Mouse (Mus musculus): ENCODE measurements around the gene Enoph1. TPM values are rescaled to one million over a fixed set of nuclear protein-coding genes. Genes with fewer than 3 reads are reported as not detected.

Gene Enoph1
- polyA plus RNA-seq, 1 experiment from 2014 or later = 41.2 TPM

GRCm38 (mm10) chr5:100041272-100041671 is 1.5 kb downstream of the Enoph1 start:
- peak overlapping the region; percentile 81; the same call in 1 of the 2 replicates for H3K4me2 ChIP-seq
- peaks cover 5% of the 10 kb centered on the region; the same call in 1 of the 2 replicates for H3K4me1 ChIP-seq
- no peaks in the 10 kb centered on the region for H3K27me3 ChIP-seq (replicated peaks)
- no peak overlapping the region for H3K4me3 ChIP-seq (replicated peaks)
- 75% methylated on average over 4 of the region's 4 CpGs for WGBS
- no peaks in the 10 kb centered on the region for H3K36me3 ChIP-seq
- no peaks in the 10 kb centered on the region for H3K9me3 ChIP-seq
- H3K27ac ChIP-seq = no peak overlapping the region
- ATAC-seq (ENCODE audit: insufficient read depth, low FRiP score, low read depth) = no peak
- no peak overlapping the region for H3K9ac ChIP-seq

- H3K9ac ChIP-seq = no peak overlapping the region
- no peak overlapping the region for H3K27ac ChIP-seq
- no peaks in the 10 kb centered on the region for H3K27me3 ChIP-seq (replicated peaks)
- H3K36me3 ChIP-seq = no peaks in the 10 kb centered on the region
- H3K4me2 ChIP-seq = no peak overlapping the region
- H3K9me3 ChIP-seq = no peaks in the 10 kb centered on the region
- peaks cover 5% of the 10 kb centered on the region; the same call in 1 of the 2 replicates for H3K4me1 ChIP-seq
- ATAC-seq (ENCODE audit: insufficient read depth, low FRiP score, low read depth) = no peak
- 91% methylated on average over 8 of the region's 8 CpGs for WGBS
- no peak overlapping the region for H3K4me3 ChIP-seq (replicated peaks)
These were observed 2.7 kb downstream of the Enoph1 start for GRCm38 (mm10) chr5:100042467-100042866.

DNA sequence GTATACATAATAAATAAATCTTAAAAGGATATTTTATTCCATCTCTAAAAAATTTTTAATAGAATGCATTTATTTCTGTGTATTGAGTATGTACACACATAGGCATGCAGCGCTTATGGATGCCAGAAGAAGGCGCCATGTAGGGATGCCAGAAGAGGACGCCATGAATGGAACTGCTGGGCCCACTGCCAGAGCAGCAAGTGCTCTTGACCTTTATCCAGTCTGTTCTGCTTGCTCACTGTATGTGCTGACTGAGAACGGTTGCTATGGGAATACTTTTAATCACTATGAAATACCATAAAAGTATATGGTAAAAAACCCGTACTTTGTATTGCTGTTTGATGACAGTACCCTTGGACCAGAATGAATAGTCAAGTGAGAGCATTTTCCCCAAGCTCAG is 3.6 kb downstream of the Enoph1 start:
- Histone ChIP-seq H3K9me3 (no peaks in the 10 kb centered on the region), H3K9ac (no peak overlapping the region), H3K27ac (no peak overlapping the region), H3K4me3 (replicated peaks) (no peak overlapping the region), H3K4me1 (peaks cover 14% of the 10 kb centered on the region; the same call in 1 of the 2 replicates), H3K27me3 (replicated peaks) (no peaks in the 10 kb centered on the region), H3K36me3 (no peaks in the 10 kb centered on the region), H3K4me2 (no peak overlapping the region)
- WGBS = 69% methylated on average over 5 of the region's 5 CpGs
- no peak for ATAC-seq (ENCODE audit: insufficient read depth, low FRiP score, low read depth)

DNA sequence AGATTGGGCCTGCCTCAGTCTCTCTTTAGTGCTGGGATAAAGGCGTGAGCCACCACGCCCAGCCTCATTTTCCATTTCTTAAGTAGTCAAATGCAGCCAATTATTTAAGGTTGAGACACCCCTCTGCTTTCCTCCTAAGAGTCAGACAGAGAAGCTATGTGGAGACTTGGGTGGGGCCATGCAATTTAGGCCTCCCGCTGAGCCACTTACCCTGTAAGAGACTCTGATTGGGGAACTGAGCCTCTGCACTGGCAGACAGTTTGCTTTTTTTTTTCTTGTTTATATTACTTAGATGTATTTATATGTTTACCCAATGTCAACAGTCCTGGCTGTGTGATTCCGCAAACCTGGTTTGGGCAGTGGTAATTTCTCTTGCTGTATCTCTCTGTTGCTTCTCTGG is 4.2 kb downstream of the Enoph1 start:
- H3K27ac ChIP-seq = no peak overlapping the region
- H3K4me2 ChIP-seq = no peak overlapping the region
- H3K4me1 ChIP-seq = peaks cover 14% of the 10 kb centered on the region; the same call in 1 of the 2 replicates
- H3K36me3 ChIP-seq = no peaks in the 10 kb centered on the region
- ATAC-seq (ENCODE audit: insufficient read depth, low FRiP score, low read depth) = no peak
- H3K27me3 ChIP-seq (replicated peaks) = no peaks in the 10 kb centered on the region
- no peak overlapping the region for H3K4me3 ChIP-seq (replicated peaks)
- WGBS = 68% methylated on average over 4 of the region's 4 CpGs
- no peak overlapping the region for H3K9ac ChIP-seq
- no peaks in the 10 kb centered on the region for H3K9me3 ChIP-seq

- Histone ChIP-seq H3K36me3 (no peaks in the 10 kb centered on the region), H3K9me3 (no peaks in the 10 kb centered on the region), H3K4me2 (no peak overlapping the region), H3K27ac (no peak overlapping the region), H3K9ac (no peak overlapping the region), H3K27me3 (replicated peaks) (no peaks in the 10 kb centered on the region), H3K4me1 (peaks cover 17% of the 10 kb centered on the region; the same call in 1 of the 2 replicates), H3K4me3 (replicated peaks) (no peak overlapping the region)
- no peak for ATAC-seq (ENCODE audit: insufficient read depth, low FRiP score, low read depth)
- 71% methylated on average over 5 of the region's 5 CpGs for WGBS
These were observed 4.8 kb downstream of the Enoph1 start for GRCm38 (mm10) chr5:100044621-100045020.

DNA sequence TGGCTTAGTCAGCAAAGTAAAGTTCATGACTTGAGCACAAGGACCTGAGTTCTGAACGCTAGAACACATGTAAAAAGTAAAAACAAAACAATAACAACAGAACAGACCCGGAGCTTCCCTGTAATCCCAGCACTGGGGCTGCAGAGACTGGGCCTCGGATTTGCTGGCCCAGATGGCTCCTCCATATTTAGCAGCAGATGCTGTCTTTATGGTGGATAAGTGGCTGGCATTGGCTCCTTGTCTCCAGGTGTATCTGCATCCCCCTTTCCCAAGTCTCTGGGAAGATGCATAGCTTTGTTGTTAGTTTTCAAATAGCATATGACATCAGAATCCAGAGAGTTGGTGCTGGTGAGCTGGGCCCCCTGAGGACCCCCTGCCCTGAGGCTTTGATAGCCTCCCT is 6.3 kb downstream of the Enoph1 start:
- H3K4me2 ChIP-seq = no peak overlapping the region
- no peak for ATAC-seq (ENCODE audit: insufficient read depth, low FRiP score, low read depth)
- no peaks in the 10 kb centered on the region for H3K36me3 ChIP-seq
- WGBS = 76% methylated on average over 3 of the region's 3 CpGs
- no peak overlapping the region for H3K9ac ChIP-seq
- H3K4me1 ChIP-seq = peaks cover 17% of the 10 kb centered on the region; the same call in 1 of the 2 replicates
- H3K9me3 ChIP-seq = no peaks in the 10 kb centered on the region
- no peaks in the 10 kb centered on the region for H3K27me3 ChIP-seq (replicated peaks)
- no peak overlapping the region for H3K27ac ChIP-seq
- no peak overlapping the region for H3K4me3 ChIP-seq (replicated peaks)

DNA sequence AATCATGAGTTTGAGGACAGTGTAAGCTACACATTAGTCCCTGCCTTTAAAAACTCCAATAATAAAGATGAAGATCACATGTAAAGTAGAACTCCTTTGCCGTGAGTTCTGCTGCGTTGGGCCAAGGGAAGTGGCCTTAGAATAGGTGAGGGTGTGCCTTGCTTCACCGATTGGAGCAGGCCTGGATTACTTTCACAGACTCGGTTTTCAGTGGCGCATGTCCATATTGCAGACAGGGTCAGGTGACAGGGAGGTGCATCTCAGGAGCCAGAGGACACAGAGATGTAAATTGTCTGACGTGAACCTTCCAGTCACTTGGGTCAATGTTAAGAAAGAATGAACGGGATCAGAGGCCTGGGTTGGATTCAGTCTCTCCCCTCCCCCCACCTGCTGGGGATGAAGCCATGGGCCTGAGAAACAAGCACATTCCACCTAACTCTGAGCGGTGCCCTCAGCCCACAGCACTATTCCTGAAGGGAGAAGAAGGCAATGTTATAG is 7.4 kb downstream of the Enoph1 start:
- H3K27me3 ChIP-seq (replicated peaks) = no peaks in the 10 kb centered on the region
- H3K27ac ChIP-seq = no peak overlapping the region
- no peaks in the 10 kb centered on the region for H3K36me3 ChIP-seq
- H3K9me3 ChIP-seq = no peaks in the 10 kb centered on the region
- H3K4me3 ChIP-seq (replicated peaks) = no peak overlapping the region
- H3K9ac ChIP-seq = no peak overlapping the region
- ATAC-seq (ENCODE audit: insufficient read depth, low FRiP score, low read depth) = no peak
- H3K4me1 ChIP-seq = peaks cover 11% of the 10 kb centered on the region; the same call in 1 of the 2 replicates
- H3K4me2 ChIP-seq = no peak overlapping the region
- 60% methylated on average over 8 of the region's 8 CpGs for WGBS

DNA sequence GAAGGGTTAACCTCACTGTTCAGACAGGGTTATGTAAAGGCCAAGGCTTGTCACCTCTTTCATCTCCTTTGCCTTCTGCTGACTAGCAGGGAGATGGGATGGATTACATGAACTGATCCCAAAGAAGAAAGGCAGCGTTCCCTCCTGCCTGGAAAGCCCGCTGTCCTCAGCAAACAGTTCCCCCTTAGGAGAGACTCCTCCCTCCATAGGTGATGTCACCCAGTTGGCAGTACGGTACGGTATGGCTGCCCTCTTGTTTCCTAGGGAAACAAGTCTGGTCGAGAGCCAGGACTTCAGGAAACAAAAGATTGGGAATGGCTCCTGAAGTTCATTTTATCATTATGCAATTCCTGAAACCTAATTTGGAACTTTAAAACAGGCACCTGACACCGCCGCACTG is 8.1 kb downstream of the Enoph1 start:
- ATAC-seq (ENCODE audit: insufficient read depth, low FRiP score, low read depth) = 0 out of 2 replicates have a peak, but pooled peaks have one; percentile 53
- no peak overlapping the region for H3K9ac ChIP-seq

DNA sequence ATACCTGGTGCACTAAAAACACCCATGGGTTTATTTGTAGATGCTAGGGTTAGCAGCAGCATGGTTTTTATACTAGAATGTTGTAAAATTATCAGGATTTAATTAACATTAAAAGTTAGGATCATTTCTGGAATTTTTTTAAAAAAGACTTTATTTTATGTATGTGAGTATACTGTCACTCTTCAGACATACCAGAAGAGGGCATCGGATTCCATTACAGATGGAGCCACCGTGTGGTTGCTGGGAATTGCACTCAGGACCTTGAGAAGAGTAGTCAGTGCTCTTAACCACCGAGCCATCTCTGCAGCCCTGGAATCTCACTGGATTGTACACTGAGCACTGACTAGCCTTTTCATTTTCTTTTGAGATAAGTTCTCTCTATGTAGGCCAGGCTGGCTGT is 10.1 kb downstream of the Enoph1 start:
- Histone ChIP-seq H3K9me3 (no peaks in the 10 kb centered on the region), H3K36me3 (no peaks in the 10 kb centered on the region), H3K4me3 (replicated peaks) (no peak overlapping the region), H3K27ac (no peak overlapping the region), H3K4me1 (peaks cover 11% of the 10 kb centered on the region; the same call in 1 of the 2 replicates), H3K4me2 (no peak overlapping the region), H3K9ac (no peak overlapping the region), H3K27me3 (replicated peaks) (no peaks in the 10 kb centered on the region)
- 91% methylated on average over 3 of the region's 3 CpGs for WGBS
- no peak for ATAC-seq (ENCODE audit: insufficient read depth, low FRiP score, low read depth)

More for the DNA sequence above, 8.1 kb downstream of the Enoph1 start:
- Histone ChIP-seq H3K4me1 (peaks cover 11% of the 10 kb centered on the region; the same call in 1 of the 2 replicates), H3K4me2 (no peak overlapping the region), H3K4me3 (replicated peaks) (no peak overlapping the region), H3K36me3 (no peaks in the 10 kb centered on the region), H3K9me3 (no peaks in the 10 kb centered on the region), H3K27ac (0 out of 2 replicates have a peak overlapping the region, but pooled peaks have one; percentile 12), H3K27me3 (replicated peaks) (no peaks in the 10 kb centered on the region)
- 52% methylated on average over 7 of the region's 7 CpGs for WGBS

GRCm38 (mm10) chr5:100052728-100053127 is 12.9 kb downstream of the Enoph1 start:
- H3K9ac ChIP-seq = no peak overlapping the region
- ATAC-seq (ENCODE audit: insufficient read depth, low FRiP score, low read depth) = no peak
- H3K27me3 ChIP-seq (replicated peaks) = no peaks in the 10 kb centered on the region
- H3K4me1 ChIP-seq = peaks cover 14% of the 10 kb centered on the region; the same call in 1 of the 2 replicates
- no peak overlapping the region for H3K27ac ChIP-seq
- H3K36me3 ChIP-seq = no peaks in the 10 kb centered on the region
- H3K9me3 ChIP-seq = no peaks in the 10 kb centered on the region
- no peak overlapping the region for H3K4me3 ChIP-seq (replicated peaks)
- no peak overlapping the region for H3K4me2 ChIP-seq
- 89% methylated on average over 7 of the region's 7 CpGs for WGBS

GRCm38 (mm10) chr5:100054807-100055547 is 15.2 kb downstream of the Enoph1 start:
- no peak overlapping the region for H3K4me2 ChIP-seq
- peak; percentile 53; the same call in 1 of the 2 replicates for ATAC-seq (ENCODE audit: insufficient read depth, low FRiP score, low read depth)
- no peak overlapping the region for H3K4me3 ChIP-seq (replicated peaks)
- 74% methylated on average over 11 of the region's 11 CpGs for WGBS
- no peak overlapping the region for H3K27ac ChIP-seq
- H3K9me3 ChIP-seq = no peaks in the 10 kb centered on the region
- H3K36me3 ChIP-seq = peaks cover 6% of the 10 kb centered on the region; the same call in 1 of the 2 replicates
- no peak overlapping the region for H3K9ac ChIP-seq
- H3K4me1 ChIP-seq = peaks cover 5% of the 10 kb centered on the region; the same call in 1 of the 2 replicates
- H3K27me3 ChIP-seq (replicated peaks) = no peaks in the 10 kb centered on the region

- Histone ChIP-seq H3K4me1 (peaks cover 5% of the 10 kb centered on the region; the same call in 1 of the 2 replicates), H3K4me3 (replicated peaks) (no peak overlapping the region), H3K9ac (no peak overlapping the region), H3K36me3 (peaks cover 15% of the 10 kb centered on the region), H3K27me3 (replicated peaks) (no peaks in the 10 kb centered on the region), H3K27ac (no peak overlapping the region), H3K9me3 (no peaks in the 10 kb centered on the region), H3K4me2 (no peak overlapping the region)
- WGBS = 64% methylated on average over 5 of the region's 5 CpGs
- ATAC-seq (ENCODE audit: insufficient read depth, low FRiP score, low read depth) = no peak
These were observed 16.1 kb downstream of the Enoph1 start for GRCm38 (mm10) chr5:100055866-100056369.

Data from stomach, embryonic 15.5 days (tissue).